Mouse (Mus musculus) ES-Bruce4 (cell line): ENCODE data around the gene Slfn14.

Experiments used
- CTCF ChIP-seq: IDR thresholded peaks from one replicate; pipeline ENCODE4 v1.8.1; 2011; ENCODE audit warnings: low read depth, low read length
- EP300 ChIP-seq: IDR thresholded peaks from 2 replicates; pipeline ENCODE4 v1.6.1; 2011; ENCODE audit warnings: low read depth, low read length; ENCODE audit not compliant: insufficient read depth

- TF ChIP-seq CTCF: no peak
- no peak for TF ChIP-seq EP300
These were observed 3.1 kb upstream of the Slfn14 start for GRCm38 (mm10) chr11:83289633-83290032.
